Mouse (Mus musculus) fat pad, adult 2 months (tissue): ENCODE measurements around the gene Taf11.

Experiments used
- DNase-seq: peaks from one replicate; pipeline ENCODE4 v3.0.0-alpha.2; 2011; ENCODE audit warnings: low read depth, low spot score; ENCODE audit errors: extremely low read depth

Gene Taf11

GRCm38 (mm10) chr17:27922174-27922712 is 12.6 kb upstream of the Taf11 start:
- DNase-seq, result no peak

- DNase-seq, result no peak
These were observed 11.0 kb upstream of the Taf11 start for GRCm38 (mm10) chr17:27920676-27921075.

- no peak for DNase-seq
These were observed 6.7 kb upstream of the Taf11 start for GRCm38 (mm10) chr17:27916366-27916765.

- DNase-seq, result no peak
These were observed 5.1 kb upstream of the Taf11 start for GRCm38 (mm10) chr17:27914742-27915141.

- DNase-seq, result no peak
These were observed 1.7 kb upstream of the Taf11 start for GRCm38 (mm10) chr17:27911371-27911770.

- no peak for DNase-seq
These were observed 589 bp downstream of the Taf11 start, which contains the start of gene Anks1 for GRCm38 (mm10) chr17:27908888-27909621. TSS of gene Anks1 (plus strand) at chr17:27909306.

- no peak for DNase-seq
These were observed 1.3 kb downstream of the Taf11 start for GRCm38 (mm10) chr17:27908206-27908887.

GRCm38 (mm10) chr17:27907512-27908205 is 2.0 kb downstream of the Taf11 start:
- DNase-seq, result no peak

- no peak for DNase-seq
These were observed 23.0 kb downstream of the Taf11 start for GRCm38 (mm10) chr17:27886499-27887210.

GRCm38 (mm10) chr17:27883994-27884393 is 25.6 kb downstream of the Taf11 start:
- DNase-seq, result no peak

- DNase-seq, result peak; percentile 90
These were observed 26.5 kb downstream of the Taf11 start for GRCm38 (mm10) chr17:27883129-27883528.

GRCm38 (mm10) chr17:27881518-27881917 is 28.1 kb downstream of the Taf11 start:
- no peak for DNase-seq

- DNase-seq, result no peak
These were observed 35.1 kb downstream of the Taf11 start for GRCm38 (mm10) chr17:27874510-27874909.

- no peak for DNase-seq
These were observed 36.1 kb downstream of the Taf11 start for GRCm38 (mm10) chr17:27873583-27873982.

- DNase-seq, result no peak
These were observed 37.8 kb downstream of the Taf11 start for GRCm38 (mm10) chr17:27871851-27872250.

- no peak for DNase-seq
These were observed 42.9 kb downstream of the Taf11 start for GRCm38 (mm10) chr17:27866737-27867136.

- no peak for DNase-seq
These were observed 44.2 kb downstream of the Taf11 start for GRCm38 (mm10) chr17:27865461-27865860.

GRCm38 (mm10) chr17:27859131-27859530 is 50.5 kb downstream of the Taf11 start:
- DNase-seq, result no peak

- no peak for DNase-seq
These were observed 51.8 kb downstream of the Taf11 start for GRCm38 (mm10) chr17:27857649-27858475.
